Mouse (Mus musculus) kidney, adult 11 months (tissue): ENCODE measurements around the gene Igsf3.

ENCODE experiments used
- DNase-seq: peaks from one replicate; pipeline ENCODE4 v3.0.0; 2022

The Igsf3 gene

GRCm38 (mm10) chr3:101461046-101461445, 84.2 kb downstream of the Igsf3 start:
- no peak for DNase-seq

GRCm38 (mm10) chr3:101461816-101462215, 84.9 kb downstream of the Igsf3 start:
- DNase-seq, result no peak

DNA sequence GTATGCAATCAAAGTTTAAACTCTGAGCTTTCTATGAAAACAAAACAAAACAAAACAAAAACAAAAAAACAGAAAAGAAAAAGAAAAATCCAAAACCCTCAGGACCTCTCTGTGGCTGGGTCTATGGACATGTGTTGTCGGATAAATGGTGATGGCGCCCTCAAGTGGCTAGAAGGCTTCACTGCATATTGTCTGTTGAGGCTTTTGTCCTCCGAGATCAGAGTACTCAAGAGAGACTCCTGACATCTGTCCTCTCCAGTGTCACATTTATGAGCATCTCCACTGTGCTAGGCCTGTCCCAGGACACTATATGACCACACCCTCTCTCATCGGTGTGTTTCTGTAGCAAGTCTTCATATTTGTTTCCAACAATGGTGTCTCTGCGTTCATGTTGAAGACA, 85.4 kb downstream of the Igsf3 start:
- peak; percentile 57 for DNase-seq

DNA sequence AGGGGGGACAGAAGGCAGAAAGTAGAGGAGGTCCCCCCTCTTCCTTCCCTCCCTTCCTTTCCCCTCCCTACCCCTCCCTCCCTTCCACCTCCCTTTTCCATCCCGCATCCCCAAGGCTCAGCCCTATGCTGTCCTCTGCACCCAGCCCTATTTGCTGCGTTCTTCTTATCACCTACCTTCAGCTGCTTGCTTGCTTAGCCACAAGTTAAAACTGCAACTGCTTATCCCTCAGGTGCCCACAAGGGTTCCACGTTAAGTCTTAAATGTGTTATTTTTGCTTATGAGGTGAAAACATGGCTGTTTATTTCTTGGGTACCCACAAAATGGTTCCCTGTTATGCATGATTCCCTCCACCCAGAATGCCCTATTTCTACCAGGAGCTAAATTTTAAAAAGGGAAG, 86.6 kb downstream of the Igsf3 start:
- DNase-seq, result no peak

- no peak for DNase-seq
Observed at GRCm38 (mm10) chr3:101469675-101470074, 92.8 kb downstream of the Igsf3 start.

DNA sequence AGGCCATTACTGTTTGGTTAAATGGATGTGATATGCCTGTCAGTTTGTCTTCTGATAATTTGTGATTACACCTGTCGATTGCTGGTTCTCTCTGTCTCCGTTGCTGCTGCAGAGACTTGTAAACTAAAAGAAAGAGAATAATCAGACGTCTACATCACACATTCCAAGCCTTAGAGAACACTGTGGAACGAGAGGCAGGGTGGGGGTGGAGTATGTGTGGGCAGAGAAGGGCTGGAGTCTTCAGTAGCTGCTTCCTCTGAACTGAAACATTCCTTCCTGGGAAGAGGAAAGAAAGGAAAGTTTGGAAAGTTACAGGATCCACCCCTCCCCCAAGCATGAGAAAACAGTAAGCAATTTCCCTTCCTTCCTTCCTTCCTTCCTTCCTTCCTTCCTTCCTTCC, 95.0 kb downstream of the Igsf3 start:
- no peak for DNase-seq

- DNase-seq, result no peak
Observed at GRCm38 (mm10) chr3:101481951-101482350, 105.1 kb downstream of the Igsf3 start.

DNA sequence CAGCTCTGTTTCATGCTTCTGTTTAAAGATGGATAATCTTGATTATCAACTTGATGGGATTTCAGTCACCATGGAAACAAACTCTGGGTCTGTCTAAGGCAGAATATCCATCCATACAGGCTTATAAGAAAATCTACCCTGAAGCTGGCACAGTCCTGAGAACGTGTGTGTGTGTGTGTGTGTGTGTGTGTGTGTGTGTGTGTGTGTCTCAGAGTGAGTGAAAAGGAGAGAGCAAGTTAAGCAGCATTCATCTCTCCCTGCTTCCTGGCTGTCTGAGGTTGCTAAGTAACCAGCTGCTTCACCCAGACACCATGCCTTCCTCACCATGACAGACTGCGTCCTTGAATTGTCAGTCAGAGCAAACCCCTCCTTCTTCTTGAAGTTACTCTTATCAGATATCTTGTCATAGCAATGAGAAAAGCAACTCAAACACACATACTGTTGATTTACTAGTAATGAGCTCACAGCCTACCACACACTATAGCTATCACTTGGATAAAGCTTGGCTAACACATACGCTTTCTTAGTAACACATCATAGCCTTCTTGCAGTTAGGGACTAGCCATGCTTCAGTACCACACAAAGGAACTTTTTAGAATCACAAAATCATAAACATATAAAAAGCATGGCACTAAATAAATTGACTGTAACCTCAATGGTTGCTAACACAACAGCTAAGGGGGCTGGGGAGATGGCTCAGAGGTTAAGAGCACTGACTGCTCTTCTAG, 106.5 kb downstream of the Igsf3 start:
- no peak for DNase-seq

DNA sequence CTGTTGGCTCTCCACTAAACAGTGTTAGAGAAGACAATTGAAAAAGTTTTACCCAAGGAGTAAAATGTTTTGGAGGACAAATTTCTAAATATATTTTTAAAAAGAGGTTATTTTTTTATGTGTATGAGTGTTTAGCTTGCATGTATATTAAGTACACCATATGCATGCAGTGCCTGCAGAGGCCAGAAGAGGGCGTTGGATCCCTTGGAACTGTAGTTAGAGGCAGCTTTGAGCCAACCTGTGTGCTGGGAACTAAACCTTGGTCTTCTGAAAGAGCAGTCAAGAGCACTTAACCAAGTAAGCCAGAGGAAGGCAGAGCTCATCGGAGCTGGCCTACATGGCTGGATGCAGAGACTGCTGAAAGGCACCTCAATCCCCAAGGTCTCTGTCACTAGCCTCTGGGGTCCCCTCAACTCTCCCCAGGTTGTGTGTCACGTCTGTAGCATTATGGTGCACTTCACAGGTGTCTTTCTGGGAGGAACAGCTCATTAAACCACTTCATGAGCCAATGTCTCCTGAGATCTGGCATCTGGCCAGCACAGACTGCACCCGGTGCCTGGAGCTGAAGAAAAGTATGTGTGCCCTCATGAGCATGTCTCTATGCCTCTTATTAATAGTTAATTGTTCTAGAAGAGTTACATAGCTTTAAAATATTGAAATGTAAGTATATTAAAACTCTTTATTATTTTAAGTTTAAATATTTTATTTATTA, 109.3 kb downstream of the Igsf3 start:
- DNase-seq, result no peak

GRCm38 (mm10) chr3:101487436-101487835, 110.6 kb downstream of the Igsf3 start:
- DNase-seq, result no peak

DNA sequence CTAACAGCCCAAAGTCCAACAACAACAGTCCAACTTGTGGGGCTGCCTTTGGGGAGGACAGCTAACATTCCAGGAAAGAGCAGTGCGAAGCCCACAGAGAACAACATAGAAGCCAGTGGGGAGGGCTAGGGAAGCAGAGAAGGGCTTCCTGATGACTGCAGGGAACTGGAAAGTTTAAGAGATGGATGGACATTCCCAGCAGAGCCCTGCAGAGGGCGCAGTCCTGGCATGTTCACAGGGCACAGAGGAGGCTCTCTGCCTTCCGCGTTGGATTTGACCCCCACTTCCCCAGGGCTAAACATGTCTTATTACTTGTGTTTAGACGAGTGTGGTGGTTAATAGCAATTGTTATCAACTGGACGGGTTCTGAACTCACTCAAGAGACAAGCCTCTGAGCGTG, 111.3 kb downstream of the Igsf3 start:
- no peak for DNase-seq

DNA sequence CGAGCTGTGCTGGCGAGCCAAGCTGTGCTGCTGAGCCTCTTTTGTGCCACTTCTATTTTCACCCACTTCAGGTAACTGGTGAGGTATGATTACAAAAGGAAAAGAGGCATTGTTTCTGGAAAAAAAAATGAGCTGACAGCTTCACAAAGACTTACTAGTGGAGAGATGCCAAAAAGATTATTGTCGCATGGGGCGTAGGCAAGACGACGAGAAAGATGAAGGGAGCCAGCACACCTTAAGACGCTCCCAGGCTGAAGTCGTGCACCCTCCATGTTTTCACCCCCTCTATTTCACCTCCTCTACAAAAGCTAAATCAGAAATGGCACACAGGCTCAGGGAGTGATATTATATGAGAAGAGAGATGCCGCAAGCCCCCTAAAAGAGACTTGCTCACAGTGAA, 113.6 kb downstream of the Igsf3 start:
- no peak for DNase-seq

GRCm38 (mm10) chr3:101492908-101493307, 116.0 kb downstream of the Igsf3 start:
- DNase-seq, result no peak

DNA sequence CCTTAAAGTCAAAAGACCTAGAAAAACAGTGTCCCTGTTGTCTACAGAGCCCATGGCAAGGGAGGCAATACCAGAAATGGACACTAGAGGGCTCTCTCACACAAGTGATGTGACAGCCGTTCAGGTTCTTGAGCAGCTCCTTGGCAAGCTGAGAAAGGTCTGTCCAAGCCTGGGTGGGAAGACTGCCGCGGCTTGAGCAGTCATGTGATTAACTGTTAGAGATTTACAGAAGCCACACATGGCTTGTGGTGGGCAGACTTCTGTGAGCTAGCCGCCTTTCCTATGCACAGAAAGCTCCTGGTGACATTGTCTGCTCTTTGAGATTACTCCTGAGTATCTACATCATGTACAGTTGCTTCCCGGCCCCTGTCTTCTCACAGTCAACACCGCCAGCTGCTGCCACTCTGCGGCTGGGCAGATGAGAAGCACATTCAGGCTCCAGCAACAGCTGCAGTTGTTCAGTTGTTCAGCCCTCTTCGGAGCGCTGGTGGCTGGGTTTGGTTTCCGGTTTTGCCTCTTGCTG, 117.1 kb downstream of the Igsf3 start:
- peak; percentile 89 for DNase-seq

DNA sequence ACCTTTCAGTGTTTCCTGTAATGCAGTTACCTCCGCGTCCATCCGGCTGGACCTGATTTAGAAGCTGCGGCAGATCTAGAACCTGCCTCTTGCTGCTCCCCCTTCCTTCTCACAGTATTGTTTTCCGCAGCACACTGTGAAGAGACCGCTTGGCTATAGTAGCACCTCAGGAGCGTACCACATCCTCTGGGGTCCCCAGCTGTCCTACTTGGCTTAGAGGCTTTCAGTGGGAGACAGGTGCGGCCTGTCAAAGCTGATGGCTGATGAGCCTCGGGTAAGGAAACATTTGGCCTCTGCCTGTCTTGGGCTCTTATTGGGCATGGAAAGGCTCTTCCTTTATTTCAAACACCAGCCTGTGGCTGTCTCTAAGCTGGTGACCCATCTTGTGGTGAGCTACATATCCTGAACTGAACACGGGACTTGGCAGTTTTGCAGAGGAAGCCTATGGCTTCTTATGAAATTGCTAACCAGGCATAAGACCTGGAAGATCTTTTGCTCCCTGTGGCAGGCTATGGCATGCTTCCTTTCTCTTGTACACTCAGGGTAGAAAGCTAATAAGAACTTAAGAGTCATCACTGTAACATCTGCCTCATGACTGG, 120.6 kb downstream of the Igsf3 start:
- no peak for DNase-seq

DNA sequence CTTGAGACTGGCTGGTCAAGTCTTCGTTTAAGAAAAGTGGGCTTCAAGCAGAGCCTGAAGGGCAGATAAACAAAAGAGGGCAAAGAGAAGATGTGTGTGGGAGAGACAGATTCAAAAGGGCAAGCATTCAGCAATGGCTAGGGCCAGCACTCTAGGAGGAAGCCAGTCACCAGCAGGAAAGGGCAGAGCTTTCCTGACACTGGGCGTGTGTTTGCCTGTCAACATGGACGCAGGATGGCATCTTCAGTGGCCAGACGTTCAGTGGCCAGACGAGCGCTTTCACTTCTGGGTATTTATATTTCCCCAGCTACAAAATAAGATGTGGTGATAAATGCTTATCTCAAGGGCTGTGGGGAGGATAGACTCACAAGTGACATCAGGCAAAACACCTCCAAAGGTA, 123.0 kb downstream of the Igsf3 start:
- no peak for DNase-seq

DNA sequence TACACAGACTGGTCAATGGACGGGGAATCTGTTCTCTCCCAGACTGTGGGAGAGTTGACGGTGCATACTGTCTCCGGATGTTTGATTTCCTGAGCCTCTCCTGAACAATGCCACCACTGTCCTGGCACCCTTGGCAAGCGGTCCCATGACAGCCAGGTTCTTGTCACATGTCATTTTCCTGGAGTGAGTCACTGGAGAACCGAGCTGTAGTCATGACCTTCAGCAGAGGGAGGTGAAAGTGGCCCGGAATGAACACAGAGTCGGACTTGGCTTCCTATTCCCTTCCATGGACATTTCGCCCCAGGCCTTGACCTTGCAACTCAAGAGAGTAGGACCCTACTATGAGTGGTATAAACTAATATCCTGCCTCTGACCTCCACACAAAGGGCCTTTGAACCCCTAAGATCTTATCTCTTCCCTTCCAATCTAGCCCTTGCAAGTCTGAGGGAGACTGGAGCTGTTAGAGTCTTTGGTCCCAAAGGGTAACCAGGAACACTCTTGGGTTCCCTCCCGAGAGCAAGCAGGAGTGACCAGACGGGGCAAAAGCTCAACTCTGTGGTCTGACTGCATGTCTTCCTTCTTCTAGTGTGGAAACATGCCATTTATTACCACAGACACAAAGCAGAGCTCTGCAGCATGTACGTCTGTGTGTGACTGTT, 123.6 kb downstream of the Igsf3 start:
- peak; percentile 80 for DNase-seq

- DNase-seq, result peak; percentile 78
Observed at GRCm38 (mm10) chr3:101501611-101502010, 124.7 kb downstream of the Igsf3 start.

DNA sequence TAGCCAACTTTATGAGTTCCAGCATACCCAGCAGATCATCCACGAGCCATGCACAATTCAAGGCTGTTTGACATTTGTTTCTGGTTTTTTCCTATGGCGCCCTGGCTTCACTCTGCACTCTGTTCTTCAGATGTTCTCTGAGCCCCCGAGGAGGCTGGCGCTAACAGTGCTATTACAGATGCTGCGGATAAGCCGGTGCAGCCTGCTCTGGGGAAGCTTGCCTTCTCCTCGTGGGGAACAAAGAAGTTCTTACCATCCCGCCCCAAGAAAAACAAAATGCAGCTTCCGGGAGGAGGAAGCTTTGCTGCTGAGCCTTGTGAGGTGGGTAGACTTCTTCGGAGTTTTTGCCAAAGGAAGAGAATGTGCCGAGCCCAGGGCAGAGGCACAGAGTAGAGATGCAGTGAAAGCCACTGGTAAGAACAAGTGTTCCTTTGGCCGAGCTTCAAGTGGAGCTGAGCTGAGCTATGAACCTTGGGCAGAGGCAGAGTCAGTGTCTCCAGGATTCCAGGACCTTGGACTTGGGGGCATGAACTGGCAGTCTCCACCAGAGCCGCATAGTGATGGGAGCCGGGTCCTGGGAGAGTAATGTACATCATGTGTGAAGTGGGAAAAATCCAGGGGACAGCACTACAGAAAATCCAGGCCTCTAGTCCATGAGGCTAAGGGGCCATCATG, 125.3 kb downstream of the Igsf3 start:
- peak; percentile 90 for DNase-seq

- peak; percentile 89 for DNase-seq
Observed at GRCm38 (mm10) chr3:101506179-101506578, 129.3 kb downstream of the Igsf3 start.

GRCm38 (mm10) chr3:101506970-101507702, 130.3 kb downstream of the Igsf3 start:
- peak; percentile 84 for DNase-seq

- peak; percentile 83 for DNase-seq
Observed at GRCm38 (mm10) chr3:101507766-101508165, 130.9 kb downstream of the Igsf3 start.
